Mouse (Mus musculus): ENCODE results near the gene Spock1. TPM values are rescaled to one million over a fixed set of nuclear protein-coding genes. Genes with fewer than 3 reads are reported as not detected.
A peak's percentile ranks its signal among the peaks of the same experiment; 100 is the strongest.

Gene Spock1
- polyA plus RNA-seq, 1 experiment: not detected

- Histone ChIP-seq H3K27me3 (replicated peaks) (no peaks in the 10 kb centered on the region), H3K36me3 (replicated peaks; ENCODE audit: low read length) (no peaks in the 10 kb centered on the region), H3K4me1 (no peaks in the 10 kb centered on the region), H3K4me3 (replicated peaks) (no peak overlapping the region), H3K9me3 (peaks cover 24% of the 10 kb centered on the region)
- no peak for TF ChIP-seq GATA1 (IDR thresholded peaks at IDR 0.05; ENCODE audit: borderline replicate concordance, low read length)
- TF ChIP-seq FLI1 (IDR thresholded peaks at IDR 0.05; ENCODE audit: low read length): no peak
Observed at GRCm38 (mm10) chr13:57848931-57849330, 59.2 kb downstream of the Spock1 start.

GRCm38 (mm10) chr13:57847101-57847500, 61.0 kb downstream of the Spock1 start:
- peaks cover 19% of the 10 kb centered on the region; the same call in 1 of the 2 replicates for H3K9me3 ChIP-seq

GRCm38 (mm10) chr13:57846468-57846867, 61.7 kb downstream of the Spock1 start:
- Histone ChIP-seq H3K36me3 (replicated peaks; ENCODE audit: low read length) (no peaks in the 10 kb centered on the region), H3K4me3 (replicated peaks) (no peak overlapping the region), H3K27me3 (replicated peaks) (no peaks in the 10 kb centered on the region), H3K9me3 (peaks cover 23% of the 10 kb centered on the region), H3K4me1 (no peaks in the 10 kb centered on the region)
- TF ChIP-seq GATA1 (IDR thresholded peaks at IDR 0.05; ENCODE audit: borderline replicate concordance, low read length) (no peak), FLI1 (IDR thresholded peaks at IDR 0.05; ENCODE audit: low read length) (no peak)

More at GRCm38 (mm10) chr13:57847101-57847500, 61.0 kb downstream of the Spock1 start:
- Histone ChIP-seq H3K27me3 (replicated peaks) (no peaks in the 10 kb centered on the region), H3K4me1 (no peaks in the 10 kb centered on the region), H3K36me3 (replicated peaks; ENCODE audit: low read length) (no peaks in the 10 kb centered on the region), H3K4me3 (replicated peaks) (no peak overlapping the region)
- TF ChIP-seq FLI1 (IDR thresholded peaks at IDR 0.05; ENCODE audit: low read length): no peak
- no peak for TF ChIP-seq GATA1 (IDR thresholded peaks at IDR 0.05; ENCODE audit: borderline replicate concordance, low read length)

GRCm38 (mm10) chr13:57841141-57841848, 66.8 kb downstream of the Spock1 start:
- peaks cover 36% of the 10 kb centered on the region for H3K9me3 ChIP-seq
- H3K27me3 ChIP-seq (replicated peaks): no peaks in the 10 kb centered on the region
- TF ChIP-seq GATA1 (IDR thresholded peaks at IDR 0.05; ENCODE audit: borderline replicate concordance, low read length): no peak
- TF ChIP-seq FLI1 (IDR thresholded peaks at IDR 0.05; ENCODE audit: low read length): no peak
- H3K36me3 ChIP-seq (replicated peaks; ENCODE audit: low read length): no peaks in the 10 kb centered on the region
- H3K4me1 ChIP-seq: no peaks in the 10 kb centered on the region
- no peak overlapping the region for H3K4me3 ChIP-seq (replicated peaks)

GRCm38 (mm10) chr13:57837691-57838437, 70.3 kb downstream of the Spock1 start:
- Histone ChIP-seq H3K36me3 (replicated peaks; ENCODE audit: low read length) (no peaks in the 10 kb centered on the region), H3K9me3 (peaks cover 48% of the 10 kb centered on the region)
- no peak for TF ChIP-seq GATA1 (IDR thresholded peaks at IDR 0.05; ENCODE audit: borderline replicate concordance, low read length)
- TF ChIP-seq FLI1 (IDR thresholded peaks at IDR 0.05; ENCODE audit: low read length): no peak

GRCm38 (mm10) chr13:57831374-57832163, 76.6 kb downstream of the Spock1 start:
- H3K4me1 ChIP-seq: no peaks in the 10 kb centered on the region
- peaks cover 68% of the 10 kb centered on the region for H3K9me3 ChIP-seq
- no peak for TF ChIP-seq FLI1 (IDR thresholded peaks at IDR 0.05; ENCODE audit: low read length)
- no peak for TF ChIP-seq GATA1 (IDR thresholded peaks at IDR 0.05; ENCODE audit: borderline replicate concordance, low read length)
- H3K36me3 ChIP-seq (replicated peaks; ENCODE audit: low read length): no peaks in the 10 kb centered on the region
- H3K27me3 ChIP-seq (replicated peaks): no peaks in the 10 kb centered on the region
- H3K4me3 ChIP-seq (replicated peaks): no peak overlapping the region

More at GRCm38 (mm10) chr13:57837691-57838437, 70.3 kb downstream of the Spock1 start:
- H3K4me3 ChIP-seq (replicated peaks): no peak overlapping the region
- H3K27me3 ChIP-seq (replicated peaks): no peaks in the 10 kb centered on the region
- no peaks in the 10 kb centered on the region for H3K4me1 ChIP-seq

- Histone ChIP-seq H3K27me3 (replicated peaks) (no peaks in the 10 kb centered on the region), H3K9me3 (peaks cover 69% of the 10 kb centered on the region), H3K4me1 (no peaks in the 10 kb centered on the region), H3K36me3 (replicated peaks; ENCODE audit: low read length) (no peaks in the 10 kb centered on the region), H3K4me3 (replicated peaks) (no peak overlapping the region)
- TF ChIP-seq FLI1 (IDR thresholded peaks at IDR 0.05; ENCODE audit: low read length) (no peak), GATA1 (IDR thresholded peaks at IDR 0.05; ENCODE audit: borderline replicate concordance, low read length) (no peak)
Observed at GRCm38 (mm10) chr13:57830896-57831295, 77.2 kb downstream of the Spock1 start.

GRCm38 (mm10) chr13:57830091-57830490, 78.0 kb downstream of the Spock1 start:
- no peak for TF ChIP-seq FLI1 (IDR thresholded peaks at IDR 0.05; ENCODE audit: low read length)
- TF ChIP-seq GATA1 (IDR thresholded peaks at IDR 0.05; ENCODE audit: borderline replicate concordance, low read length): no peak
- Histone ChIP-seq H3K4me3 (replicated peaks) (no peak overlapping the region), H3K4me1 (no peaks in the 10 kb centered on the region), H3K36me3 (replicated peaks; ENCODE audit: low read length) (no peaks in the 10 kb centered on the region), H3K9me3 (peaks cover 69% of the 10 kb centered on the region), H3K27me3 (replicated peaks) (no peaks in the 10 kb centered on the region)

- no peaks in the 10 kb centered on the region for H3K36me3 ChIP-seq (replicated peaks; ENCODE audit: low read length)
- TF ChIP-seq GATA1 (IDR thresholded peaks at IDR 0.05; ENCODE audit: borderline replicate concordance, low read length) (no peak), FLI1 (IDR thresholded peaks at IDR 0.05; ENCODE audit: low read length) (no peak)
- H3K4me3 ChIP-seq (replicated peaks): peak overlapping the region; percentile 23
- H3K9me3 ChIP-seq: peaks cover 81% of the 10 kb centered on the region
- H3K27me3 ChIP-seq (replicated peaks): no peaks in the 10 kb centered on the region
- H3K4me1 ChIP-seq: no peaks in the 10 kb centered on the region
Observed at GRCm38 (mm10) chr13:57816276-57816675, 91.9 kb downstream of the Spock1 start.

Measured in megakaryocyte, embryonic 14.5 days (primary cell).